14 mouse cellular contexts compared by ENCODE assay signal in genomic region chr5:110413018-110413417, GRCm38 (mm10).
"Had no signal": no experiment of that assay in that cellular context is flagged by ENCODE, and none has a peak within 500 bp of the region (broad histone marks: within the 10 kb centered on the region; RNA-seq: fewer than 3 reads in every experiment).

No protein-coding gene starts in this region.

- H3K27ac ChIP-seq: kidney, embryonic 15.5 days; liver, embryonic 13.5 days; stomach, postnatal 0 days had no signal

- H3K27me3 ChIP-seq: kidney, embryonic 15.5 days; liver, embryonic 13.5 days had no signal

- DNase-seq: kidney, adult 11 months; kidney, adult 8-10 months; kidney, postnatal 10 days; kidney, postnatal 36 days; liver, embryonic 13.5 days; lung, adult 2 months; lung, postnatal 14 days; midbrain, embryonic 14.5 days; right cerebral cortex, postnatal 14 days; right cerebral cortex, postnatal 4 days; thymus, adult 2 months; thymus, postnatal 25 days had no signal

- H3K4me3 ChIP-seq: kidney, embryonic 15.5 days; liver, embryonic 13.5 days had no signal

- H3K4me2 ChIP-seq: kidney, embryonic 15.5 days; liver, embryonic 13.5 days had no signal

- H3K9me3 ChIP-seq: kidney, embryonic 15.5 days; liver, embryonic 13.5 days had no signal

- H3K9ac ChIP-seq: kidney, embryonic 15.5 days; liver, embryonic 13.5 days had no signal
